Mouse (Mus musculus) heart, embryonic 11.5 days (tissue): ENCODE results near the gene Akap6. TPM values are rescaled to one million over a fixed set of nuclear protein-coding genes. Genes with fewer than 3 reads are reported as not detected.

Source experiments
- ATAC-seq: fragments of 200-750 bp; cut with Nextera tagmentation; replicated peaks from 2 replicates; pipeline ENCODE4 v1.8.0; 2017; ENCODE audit warnings: moderate library complexity; ENCODE audit not compliant: insufficient number of reproducible peaks, low FRiP score, low TSS enrichment
- H3K27ac ChIP-seq: fragments of 300-500 bp; sonication (generic); 2 replicates; pipeline ENCODE4 v1.5.1; 2014; ENCODE audit warnings: mild to moderate bottlenecking, low read depth, low read length
- H3K27me3 ChIP-seq: fragments of 300-500 bp; sonication (generic); 2 replicates; pipeline ENCODE4 v1.6.1; 2014; ENCODE audit warnings: mild to moderate bottlenecking, low read length, mixed read lengths; ENCODE audit not compliant: control insufficient read depth, insufficient read depth
- H3K36me3 ChIP-seq: fragments of 300-500 bp; sonication (generic); 2 replicates; pipeline ENCODE4 v1.6.1; 2014; ENCODE audit warnings: mild to moderate bottlenecking, low read length, moderate library complexity, mixed read lengths; ENCODE audit not compliant: control insufficient read depth, insufficient read depth
- H3K4me1 ChIP-seq: fragments of 300-500 bp; sonication (generic); 2 replicates; pipeline ENCODE4 v1.6.1; 2014; ENCODE audit warnings: low read length; ENCODE audit not compliant: control insufficient read depth, insufficient read depth
- H3K4me2 ChIP-seq: fragments of 300-500 bp; sonication (generic); 2 replicates; pipeline ENCODE4 v1.6.1; 2014; ENCODE audit warnings: mild to moderate bottlenecking, moderate library complexity
- H3K4me3 ChIP-seq: fragments of 300-500 bp; sonication (generic); 2 replicates; pipeline ENCODE4 v1.5.1; 2014; ENCODE audit warnings: low read depth, low read length
- H3K9ac ChIP-seq: fragments of 300-500 bp; sonication (generic); 2 replicates; pipeline ENCODE4 v1.6.1; 2014; ENCODE audit warnings: mild to moderate bottlenecking, low read depth, low read length, moderate library complexity
- H3K9me3 ChIP-seq: fragments of 300-500 bp; sonication (generic); replicated peaks from 2 replicates; pipeline ENCODE4 v1.6.1; 2016; ENCODE audit warnings: low read length; ENCODE audit not compliant: control insufficient read depth
- WGBS: fragments of 180-500 bp; shearing (Covaris S2); extraction: QIAGEN DNeasy Blood & Tissue Kit; methylation state at CpG from one replicate; pipeline ENCODE4 v1.1.7; 2014; ENCODE audit not compliant: insufficient replicate concordance; 5-methylcytosine and 5-hydroxymethylcytosine counted together
- polyA plus RNA-seq: library from polyadenylated mRNA; unstranded; fragments of >200 nt; fragmentation: Nextera tagmentation; extraction: Ambion mirVana; gene quantifications from 2 replicates; pipeline ENCODE4 v1.2.1, GENCODE M21; 2014

The Akap6 gene
- polyA plus RNA-seq, 1 experiment from 2014 or later = 6.7 TPM

DNA sequence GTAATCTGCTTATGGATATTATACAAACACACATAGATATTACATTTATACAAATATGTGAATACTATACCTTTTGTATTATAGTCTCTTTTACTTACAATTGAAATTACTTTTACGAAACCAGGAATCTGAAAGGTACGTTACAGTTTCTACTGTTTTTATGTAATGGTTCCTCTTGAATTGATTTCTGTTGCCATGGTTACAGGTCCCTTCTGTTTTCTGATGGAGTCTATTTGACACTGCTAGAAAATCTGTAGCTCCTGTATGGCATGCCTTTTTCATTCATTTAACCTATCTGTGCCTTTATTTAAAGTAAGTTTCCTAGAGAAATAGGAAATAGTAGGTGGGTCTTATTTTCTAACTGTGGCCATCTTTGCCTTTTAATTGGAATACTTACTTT, 56.5 kb downstream of the Akap6 start:
- Histone ChIP-seq H3K4me3 (no peak overlapping the region), H3K9me3 (no peaks in the 10 kb centered on the region), H3K36me3 (no peaks in the 10 kb centered on the region), H3K9ac (no peak overlapping the region), H3K27me3 (no peaks in the 10 kb centered on the region), H3K4me1 (no peaks in the 10 kb centered on the region; the same call in 1 of the 2 replicates), H3K4me2 (no peak overlapping the region), H3K27ac (no peak overlapping the region)
- ATAC-seq = no peak
- WGBS = 92% methylated on average over 2 of the region's 2 CpGs

DNA sequence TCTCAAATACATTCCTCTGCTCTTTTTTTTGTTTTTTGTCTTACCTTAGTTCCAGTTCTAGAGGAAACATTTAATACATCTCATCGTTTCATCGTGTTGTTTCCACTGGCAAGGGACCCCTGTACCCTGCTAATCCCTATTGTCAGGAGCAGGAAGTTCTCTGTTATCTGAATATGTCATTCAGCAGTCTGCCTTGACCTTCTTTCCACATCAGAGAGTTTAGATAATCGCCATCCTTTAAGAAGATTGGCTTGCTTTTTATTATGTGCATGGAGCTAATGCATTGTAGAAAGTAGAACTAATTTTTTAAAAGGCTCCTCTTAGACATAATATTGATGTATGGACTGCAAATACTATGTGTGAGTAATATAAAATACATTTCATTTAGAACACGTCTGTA, 58.7 kb downstream of the Akap6 start:
- no peak for ATAC-seq
- WGBS = 27% methylated on average over 4 of the region's 4 CpGs
- H3K27ac ChIP-seq = no peak overlapping the region
- no peak overlapping the region for H3K4me3 ChIP-seq
- H3K36me3 ChIP-seq = no peaks in the 10 kb centered on the region
- no peak overlapping the region for H3K4me2 ChIP-seq
- no peak overlapping the region for H3K9ac ChIP-seq
- no peaks in the 10 kb centered on the region for H3K9me3 ChIP-seq
- H3K27me3 ChIP-seq = no peaks in the 10 kb centered on the region
- no peaks in the 10 kb centered on the region for H3K4me1 ChIP-seq

DNA sequence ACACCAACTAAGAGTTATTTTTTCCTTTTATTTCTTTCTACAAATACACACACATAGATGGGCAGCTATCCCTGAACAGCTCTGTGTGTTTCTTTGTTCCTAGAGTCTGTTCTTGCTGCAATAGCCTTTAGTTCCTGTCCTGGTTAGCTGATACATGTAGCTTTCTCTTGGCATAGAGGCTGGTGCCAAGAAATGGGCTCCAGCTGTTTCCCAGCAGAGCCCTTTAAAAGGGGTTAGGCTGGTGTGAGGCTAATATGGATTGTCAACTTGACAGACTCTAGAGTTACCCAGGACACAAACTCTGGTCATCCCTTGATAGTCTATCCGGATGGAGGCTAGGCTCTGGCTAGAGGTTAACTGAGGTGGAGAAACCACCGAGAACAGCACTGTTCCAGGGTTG, 64.9 kb downstream of the Akap6 start:
- H3K4me3 ChIP-seq = no peak overlapping the region

DNA sequence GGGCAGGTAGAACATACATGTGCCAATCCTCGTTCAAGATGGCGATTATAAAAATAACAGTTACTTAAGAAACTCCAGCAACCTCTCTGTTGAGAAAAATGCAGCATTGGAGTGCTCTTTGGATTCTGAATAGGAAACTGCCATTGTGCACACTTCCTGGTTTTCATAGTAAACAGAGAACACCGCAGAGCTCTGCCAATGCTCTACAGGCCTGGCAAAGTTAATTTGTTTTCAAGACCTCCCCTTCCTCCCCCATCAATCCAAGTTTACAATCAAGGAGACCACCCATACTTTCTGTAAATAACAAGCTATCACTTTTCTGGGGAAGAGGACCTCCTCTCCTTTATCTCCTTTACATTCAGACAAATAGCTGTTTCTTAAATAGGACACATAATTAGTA, 65.6 kb downstream of the Akap6 start:
- no peak for ATAC-seq
- Histone ChIP-seq H3K9ac (no peak overlapping the region), H3K9me3 (no peaks in the 10 kb centered on the region), H3K36me3 (no peaks in the 10 kb centered on the region), H3K4me1 (no peaks in the 10 kb centered on the region), H3K27ac (no peak overlapping the region), H3K4me2 (no peak overlapping the region), H3K27me3 (no peaks in the 10 kb centered on the region), H3K4me3 (no peak overlapping the region)
- WGBS = 71% methylated on average over 3 of the region's 3 CpGs

More for the DNA sequence above, 64.9 kb downstream of the Akap6 start:
- no peaks in the 10 kb centered on the region for H3K27me3 ChIP-seq
- no peaks in the 10 kb centered on the region for H3K4me1 ChIP-seq
- H3K27ac ChIP-seq = no peak overlapping the region
- H3K9me3 ChIP-seq = no peaks in the 10 kb centered on the region
- no peak for ATAC-seq
- H3K4me2 ChIP-seq = no peak overlapping the region
- WGBS = 92% methylated on average over 2 of the region's 2 CpGs
- H3K9ac ChIP-seq = no peak overlapping the region
- H3K36me3 ChIP-seq = no peaks in the 10 kb centered on the region

DNA sequence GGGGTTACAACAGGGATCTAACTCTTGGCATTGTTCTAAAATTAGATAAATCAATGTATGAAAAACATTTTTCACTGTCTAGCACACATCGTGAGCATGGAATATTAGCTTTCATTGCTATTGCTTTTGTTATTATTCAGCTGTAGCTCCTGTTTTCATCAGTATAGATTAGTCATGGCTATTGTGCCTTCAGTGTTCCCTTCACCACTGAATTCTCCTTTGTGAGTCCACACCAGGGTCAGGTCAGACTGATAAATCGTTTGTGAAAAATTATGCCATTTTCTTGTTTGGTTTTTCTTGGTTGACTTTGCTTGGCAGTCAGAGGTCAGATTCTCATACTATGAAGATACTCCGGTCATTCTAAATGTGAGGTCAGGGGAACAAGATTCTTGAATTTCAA, 70.4 kb downstream of the Akap6 start:
- Histone ChIP-seq H3K4me3 (no peak overlapping the region), H3K27ac (no peak overlapping the region), H3K4me2 (no peak overlapping the region), H3K4me1 (0 out of 2 replicates have a peak, but pooled peaks cover 5% of the 10 kb centered on the region), H3K27me3 (no peaks in the 10 kb centered on the region), H3K9ac (no peak overlapping the region), H3K9me3 (no peaks in the 10 kb centered on the region), H3K36me3 (no peaks in the 10 kb centered on the region)
- ATAC-seq = no peak
- WGBS = 64% methylated on average over 3 of the region's 3 CpGs

DNA sequence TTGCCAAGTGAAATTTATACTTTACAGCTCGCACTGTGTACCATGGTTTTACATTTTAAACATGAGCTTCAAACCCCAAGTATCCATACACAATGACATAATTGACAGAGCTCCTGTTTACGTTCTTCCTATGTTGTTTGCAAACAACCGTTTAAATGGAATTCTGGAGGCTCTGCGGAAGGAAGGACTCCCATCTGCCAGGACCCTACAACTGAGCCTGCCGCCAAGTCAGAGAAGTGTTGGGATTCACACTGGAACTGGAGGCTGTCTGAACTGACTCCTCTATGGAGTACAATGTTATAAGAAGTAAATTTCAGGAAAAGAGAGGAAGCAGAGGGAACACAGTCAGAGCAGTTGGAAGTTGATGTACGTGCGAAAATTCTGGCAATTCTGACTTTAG, 72.7 kb downstream of the Akap6 start:
- 80% methylated on average over 7 of the region's 7 CpGs for WGBS
- 0 out of 2 replicates have a peak, but pooled peaks cover 5% of the 10 kb centered on the region for H3K4me1 ChIP-seq
- H3K4me3 ChIP-seq = no peak overlapping the region
- no peaks in the 10 kb centered on the region for H3K36me3 ChIP-seq
- H3K9me3 ChIP-seq = no peaks in the 10 kb centered on the region
- no peak overlapping the region for H3K9ac ChIP-seq
- H3K27ac ChIP-seq = no peak overlapping the region
- no peaks in the 10 kb centered on the region for H3K27me3 ChIP-seq
- no peak overlapping the region for H3K4me2 ChIP-seq
- ATAC-seq = no peak

DNA sequence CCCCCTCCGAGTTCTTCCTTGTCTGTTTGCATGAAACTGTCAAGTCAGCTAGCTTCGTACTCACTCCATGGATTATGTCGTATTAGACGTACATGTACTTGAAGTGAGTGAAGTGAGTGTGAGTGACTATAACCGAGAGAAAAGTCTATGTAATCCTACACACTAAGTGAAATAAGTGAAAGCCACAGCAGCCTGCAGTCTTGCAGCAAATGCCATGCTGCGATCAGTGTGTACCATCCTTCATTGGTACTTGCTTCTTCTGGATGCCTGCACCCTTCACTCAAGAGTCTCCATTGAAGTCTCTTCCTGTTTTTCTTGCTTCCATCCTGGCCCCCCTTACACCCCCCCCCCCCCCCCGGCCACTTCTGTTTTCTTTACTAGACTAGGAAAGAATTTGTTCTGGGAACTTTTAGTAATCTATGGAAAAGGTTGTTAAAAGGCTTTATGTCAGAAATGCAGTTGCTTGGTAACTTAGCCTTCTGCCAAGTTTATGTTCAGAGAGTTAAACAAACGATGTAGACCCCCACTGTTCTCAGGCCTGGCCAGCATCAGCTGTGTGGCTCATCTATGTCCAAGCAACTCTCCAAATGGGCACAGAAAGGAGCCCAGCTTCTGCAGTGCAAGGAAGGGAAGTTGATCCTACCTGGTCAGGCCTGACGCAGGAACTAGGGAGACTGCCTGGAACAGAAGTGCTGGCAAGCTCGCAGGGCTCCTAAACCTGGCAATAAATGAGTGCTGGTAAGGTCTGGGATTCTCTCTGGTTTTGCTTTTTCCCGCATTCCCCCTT, 73.5 kb downstream of the Akap6 start:
- no peaks in the 10 kb centered on the region for H3K27me3 ChIP-seq
- H3K9ac ChIP-seq = no peak overlapping the region
- H3K36me3 ChIP-seq = no peaks in the 10 kb centered on the region
- H3K4me1 ChIP-seq = 0 out of 2 replicates have a peak, but pooled peaks cover 5% of the 10 kb centered on the region
- ATAC-seq = no peak
- H3K4me3 ChIP-seq = no peak overlapping the region
- H3K27ac ChIP-seq = no peak overlapping the region
- no peak overlapping the region for H3K4me2 ChIP-seq
- WGBS = 44% methylated on average over 10 of the region's 11 CpGs
- no peaks in the 10 kb centered on the region for H3K9me3 ChIP-seq

DNA sequence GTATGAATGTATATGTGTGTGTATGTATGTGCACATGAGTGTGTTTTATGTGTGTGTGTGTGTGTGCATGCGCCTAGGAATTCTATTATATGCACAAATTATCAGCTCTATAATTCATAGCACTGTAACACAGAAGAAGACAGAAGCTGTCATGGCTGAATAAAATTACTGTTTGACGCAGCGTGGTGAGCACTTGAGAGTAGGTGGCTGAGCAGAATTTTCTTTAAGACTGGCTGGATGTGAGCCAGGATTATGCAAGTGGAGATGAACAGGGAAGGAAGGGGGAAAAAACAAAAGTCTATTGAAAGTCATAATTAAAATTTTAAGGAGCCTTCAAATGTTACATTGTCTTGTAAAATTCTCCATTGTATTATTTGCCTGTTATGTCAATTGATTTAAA, 74.7 kb downstream of the Akap6 start:
- Histone ChIP-seq H3K27ac (no peak overlapping the region), H3K9ac (no peak overlapping the region), H3K4me3 (no peak overlapping the region), H3K27me3 (no peaks in the 10 kb centered on the region), H3K9me3 (no peaks in the 10 kb centered on the region), H3K36me3 (no peaks in the 10 kb centered on the region), H3K4me1 (0 out of 2 replicates have a peak, but pooled peaks cover 5% of the 10 kb centered on the region), H3K4me2 (no peak overlapping the region)
- 76% methylated on average over 3 of the region's 3 CpGs for WGBS
- ATAC-seq = no peak

DNA sequence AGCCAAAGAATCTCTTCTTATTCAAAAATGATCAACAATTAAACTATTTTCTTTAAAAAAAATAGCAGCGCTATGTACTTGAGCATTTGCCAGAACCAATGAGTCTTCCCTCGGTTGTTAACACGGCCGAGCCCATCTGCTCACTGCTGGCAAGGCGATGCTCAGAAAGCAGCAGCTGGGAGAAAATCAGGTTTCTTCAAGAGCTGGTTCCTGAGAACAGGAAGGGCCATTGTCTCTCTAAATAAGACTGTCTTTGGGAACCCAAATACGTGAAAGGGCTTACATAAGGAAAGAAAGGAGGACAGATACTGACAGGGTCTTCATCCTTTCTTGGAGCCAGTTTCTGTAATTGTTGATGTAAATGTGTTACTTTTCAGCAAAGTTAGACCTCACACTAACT, 75.2 kb downstream of the Akap6 start:
- no peaks in the 10 kb centered on the region for H3K27me3 ChIP-seq
- H3K9me3 ChIP-seq = no peaks in the 10 kb centered on the region
- 47% methylated on average over 6 of the region's 6 CpGs for WGBS
- no peak for ATAC-seq
- H3K27ac ChIP-seq = no peak overlapping the region
- H3K4me1 ChIP-seq = 0 out of 2 replicates have a peak, but pooled peaks cover 5% of the 10 kb centered on the region
- no peak overlapping the region for H3K4me3 ChIP-seq
- no peak overlapping the region for H3K4me2 ChIP-seq
- H3K9ac ChIP-seq = no peak overlapping the region
- H3K36me3 ChIP-seq = no peaks in the 10 kb centered on the region
